Comparison of ENCODE assay signal across 8 mouse cellular contexts in genomic region chr7:44304775-44305641, GRCm38 (mm10). TPM values are rescaled to one million over a fixed set of nuclear protein-coding genes. Genes with fewer than 3 reads are reported as not detected.
DNase-seq lines count a peak whose midpoint lies in the region; ATAC-seq lines count a peak whose summit lies in the region.

No protein-coding gene starts in this region.

- peak; percentile 98 to 99 for DNase-seq in adrenal gland, adult (ENCODE audit: inconsistent age in 2 of 2, low spot score in 1 of 2)
- DNase-seq in embryo, embryonic 10.5 days (ENCODE audit: low spot score): peak; percentile 100
- DNase-seq in gastrocnemius, postnatal 14 days: peak; percentile 95
- DNase-seq in left cerebral cortex, postnatal 10 days (ENCODE audit: extremely low spot score in 1 of 2, low spot score in 2 of 2): peak; percentile 96 to 98
- DNase-seq in right cerebral cortex, postnatal 25 days: peak; percentile 98
- peak; percentile 96 to 97 for DNase-seq in urinary bladder, postnatal 4 days (ENCODE audit: low spot score in 2 of 2)

- ATAC-seq in inflammation-experienced regulatory T-cells, adult 6 months: peak; percentile 89
- ATAC-seq in megakaryocyte-erythroid progenitor cell, adult 5-6 weeks (replicated peaks; ENCODE audit: low FRiP score, low TSS enrichment, poor library complexity, severe bottlenecking): peak; percentile 95

- intact Hi-C loops in gastrocnemius, postnatal 14 days (cut with DNase I; ENCODE audit: low total_unique reads): no loop called here
- intact Hi-C loops in left cerebral cortex, postnatal 10 days (cut with DNase I): loop anchor here (5.0 kb wide), 1 partner anchor 38 kb away; no protein-coding TSS in a partner anchor

RNA-seq across cellular contexts. Expression of gene Clec11a, which starts 1.7 kb away (rescaled TPM):
- 1 to 10 TPM; 4.2 to 5.6 TPM for total RNA-seq in gastrocnemius, postnatal 14 days (2021)
- under 1 TPM; 0.28 to 0.62 (median 0.34) TPM for polyA plus RNA-seq in inflammation-experienced regulatory T-cells, adult 6 months (2017; shearing (Covaris generic))
- total RNA-seq in left cerebral cortex, postnatal 10 days (2021): 1 to 10 TPM; 2.5 to 2.8 TPM
- 0.74 and 0.77 TPM in 2 replicates for total RNA-seq in megakaryocyte-erythroid progenitor cell, adult 5-6 weeks (2014; fragmentation: Nextera tagmentation)
- 1.7 and 4.3 TPM in 2 replicates for total RNA-seq in megakaryocyte-erythroid progenitor cell, adult 5-6 weeks (2017)

RNA-seq across cellular contexts. Expression of gene Shank1, which starts 5.0 kb away (rescaled TPM):
- total RNA-seq in gastrocnemius, postnatal 14 days (2021): under 1 TPM; 0.73 to 0.80 TPM
- polyA plus RNA-seq in inflammation-experienced regulatory T-cells, adult 6 months (2017; shearing (Covaris generic)): under 1 TPM; 0.15 to 0.62 (median 0.20) TPM
- 100 to 1,000 TPM; 423 to 432 TPM for total RNA-seq in left cerebral cortex, postnatal 10 days (2021)
- total RNA-seq in megakaryocyte-erythroid progenitor cell, adult 5-6 weeks (2014; fragmentation: Nextera tagmentation): 0.22 and 1.3 TPM in 2 replicates
- 0.27 TPM in 1 of 2 replicates, not detected in the other for total RNA-seq in megakaryocyte-erythroid progenitor cell, adult 5-6 weeks (2017)

RNA-seq across cellular contexts. Expression of gene Gm15517, which starts 43.8 kb away (rescaled TPM):
- total RNA-seq in gastrocnemius, postnatal 14 days (2021): not detected
- not detected for polyA plus RNA-seq in inflammation-experienced regulatory T-cells, adult 6 months (2017; shearing (Covaris generic))
- total RNA-seq in left cerebral cortex, postnatal 10 days (2021): not detected
- not detected in 2 replicates for total RNA-seq in megakaryocyte-erythroid progenitor cell, adult 5-6 weeks (2014; fragmentation: Nextera tagmentation)
- not detected in 2 replicates for total RNA-seq in megakaryocyte-erythroid progenitor cell, adult 5-6 weeks (2017)

RNA-seq across cellular contexts. Expression of gene Acp4, which starts 47.8 kb away (rescaled TPM):
- not detected for total RNA-seq in gastrocnemius, postnatal 14 days (2021)
- not detected for polyA plus RNA-seq in inflammation-experienced regulatory T-cells, adult 6 months (2017; shearing (Covaris generic))
- total RNA-seq in left cerebral cortex, postnatal 10 days (2021): not detected
- total RNA-seq in megakaryocyte-erythroid progenitor cell, adult 5-6 weeks (2014; fragmentation: Nextera tagmentation): not detected in 2 replicates
- total RNA-seq in megakaryocyte-erythroid progenitor cell, adult 5-6 weeks (2017): not detected in 2 replicates

RNA-seq across cellular contexts. Expression of gene 2410002F23Rik, which starts 58.5 kb away (rescaled TPM):
- total RNA-seq in gastrocnemius, postnatal 14 days (2021): 10 to 100 TPM; 14.2 to 16.2 TPM
- 100 to 1,000 TPM in 1 of 3 experiments, 10 to 100 TPM in 2; 47.7 to 133 (median 97.4) TPM for polyA plus RNA-seq in inflammation-experienced regulatory T-cells, adult 6 months (2017; shearing (Covaris generic))
- 100 to 1,000 TPM; 116 to 119 TPM for total RNA-seq in left cerebral cortex, postnatal 10 days (2021)
- total RNA-seq in megakaryocyte-erythroid progenitor cell, adult 5-6 weeks (2014; fragmentation: Nextera tagmentation): 93.5 and 176 TPM in 2 replicates
- 77.1 and 113 TPM in 2 replicates for total RNA-seq in megakaryocyte-erythroid progenitor cell, adult 5-6 weeks (2017)

Comparison
In these comparisons a context has a peak if more than half of its experiments do, and no peak if none do; other contexts are left out.
1. Peak in every context shown above with its lines: DNase-seq and ATAC-seq.
2. RNA of gene Shank1, which starts 5.0 kb away (total RNA-seq): 423 to 432 TPM in left cerebral cortex, postnatal 10 days; 0.73 to 0.80 TPM in gastrocnemius, postnatal 14 days and 0.22 to 1.3 TPM in megakaryocyte-erythroid progenitor cell, adult 5-6 weeks; every median in the first group is over 100 times any median in the second.